Mouse (Mus musculus) hindbrain, embryonic 14.5 days (tissue): ENCODE measurements around the gene Izumo1. TPM values are rescaled to one million over a fixed set of nuclear protein-coding genes. Genes with fewer than 3 reads are reported as not detected.

Experiments
- ATAC-seq: fragments of 200-750 bp; cut with Nextera tagmentation; 2 replicates; pipeline ENCODE4 v1.8.0; 2017; ENCODE audit warnings: moderate number of reproducible peaks, mild to moderate bottlenecking, moderate TSS enrichment, moderate library complexity; ENCODE audit not compliant: low FRiP score
- DNase-seq: peaks from one replicate; pipeline ENCODE4 v3.0.0-alpha.2; 2015; ENCODE audit warnings: low spot score
- H3K27ac ChIP-seq: fragments of 300-500 bp; sonication (generic); 2 replicates; pipeline ENCODE4 v1.5.1; 2014; ENCODE audit warnings: mild to moderate bottlenecking, moderate library complexity
- H3K27me3 ChIP-seq: fragments of 300-500 bp; sonication (generic); 2 replicates; pipeline ENCODE4 v1.6.1; 2014; ENCODE audit warnings: mild to moderate bottlenecking, low read length, mixed read lengths; ENCODE audit not compliant: control insufficient read depth, insufficient read depth
- H3K36me3 ChIP-seq: fragments of 300-500 bp; sonication (generic); replicated peaks from 2 replicates; pipeline ENCODE4 v1.6.1; 2014; ENCODE audit not compliant: control insufficient read depth, insufficient read depth
- H3K4me1 ChIP-seq: fragments of 300-500 bp; sonication (generic); replicated peaks from 2 replicates; pipeline ENCODE4 v1.6.1; 2014; ENCODE audit warnings: antibody characterized with exemption, low read length, mixed read lengths; ENCODE audit not compliant: control insufficient read depth, insufficient read depth
- H3K4me2 ChIP-seq: fragments of 300-500 bp; sonication (generic); replicated peaks from 2 replicates; pipeline ENCODE4 v1.6.1; 2014; ENCODE audit warnings: mild to moderate bottlenecking, moderate library complexity
- H3K4me3 ChIP-seq: fragments of 300-500 bp; sonication (generic); replicated peaks from 2 replicates; pipeline ENCODE4 v1.5.1; 2014; ENCODE audit warnings: mild to moderate bottlenecking, low read length
- H3K9ac ChIP-seq: fragments of 300-500 bp; sonication (generic); 2 replicates; pipeline ENCODE4 v1.6.1; 2014
- H3K9me3 ChIP-seq: fragments of 300-500 bp; sonication (generic); 2 replicates; pipeline ENCODE4 v1.6.1; 2016; ENCODE audit warnings: low read length; ENCODE audit not compliant: control insufficient read depth
- WGBS: fragments of 180-500 bp; shearing (Covaris S2); extraction: QIAGEN DNeasy Blood & Tissue Kit; methylation state at CpG from one replicate; pipeline ENCODE4 v1.1.7; 2014; 5-methylcytosine and 5-hydroxymethylcytosine counted together
- polyA plus RNA-seq: library from polyadenylated mRNA; unstranded; fragments of >200 nt; fragmentation: Nextera tagmentation; extraction: Ambion mirVana; gene quantifications from 2 replicates; pipeline ENCODE4 v1.2.1, GENCODE M21; 2014

The Izumo1 gene
- polyA plus RNA-seq, 1 experiment from 2014 or later = not detected

- DNase-seq (no peak), ATAC-seq (no peak)
- peak within 1 kb of the TSS; percentile 53 for H3K4me3 ChIP-seq
- H3K9ac ChIP-seq = peak within 1 kb of the TSS; percentile 88
- H3K27ac ChIP-seq = peak within 1 kb of the TSS; percentile 91
- H3K4me1 ChIP-seq = peaks cover 7% of the 10 kb centered on the region; the same call in 1 of the 2 replicates
- H3K9me3 ChIP-seq = no peaks in the 10 kb centered on the region
- peak within 1 kb of the TSS; percentile 99 for H3K4me2 ChIP-seq
- peaks cover 2% of the 10 kb centered on the region; the same call in 1 of the 2 replicates for H3K27me3 ChIP-seq
- no peaks in the 10 kb centered on the region for H3K36me3 ChIP-seq
- 86% methylated on average over 9 of the region's 9 CpGs for WGBS
These were observed 5.7 kb downstream of the Izumo1 start, which contains the start of gene Rasip1 for GRCm38 (mm10) chr7:45627261-45627660. Rasip1 (plus strand) TSS chr7:45627488.

DNA sequence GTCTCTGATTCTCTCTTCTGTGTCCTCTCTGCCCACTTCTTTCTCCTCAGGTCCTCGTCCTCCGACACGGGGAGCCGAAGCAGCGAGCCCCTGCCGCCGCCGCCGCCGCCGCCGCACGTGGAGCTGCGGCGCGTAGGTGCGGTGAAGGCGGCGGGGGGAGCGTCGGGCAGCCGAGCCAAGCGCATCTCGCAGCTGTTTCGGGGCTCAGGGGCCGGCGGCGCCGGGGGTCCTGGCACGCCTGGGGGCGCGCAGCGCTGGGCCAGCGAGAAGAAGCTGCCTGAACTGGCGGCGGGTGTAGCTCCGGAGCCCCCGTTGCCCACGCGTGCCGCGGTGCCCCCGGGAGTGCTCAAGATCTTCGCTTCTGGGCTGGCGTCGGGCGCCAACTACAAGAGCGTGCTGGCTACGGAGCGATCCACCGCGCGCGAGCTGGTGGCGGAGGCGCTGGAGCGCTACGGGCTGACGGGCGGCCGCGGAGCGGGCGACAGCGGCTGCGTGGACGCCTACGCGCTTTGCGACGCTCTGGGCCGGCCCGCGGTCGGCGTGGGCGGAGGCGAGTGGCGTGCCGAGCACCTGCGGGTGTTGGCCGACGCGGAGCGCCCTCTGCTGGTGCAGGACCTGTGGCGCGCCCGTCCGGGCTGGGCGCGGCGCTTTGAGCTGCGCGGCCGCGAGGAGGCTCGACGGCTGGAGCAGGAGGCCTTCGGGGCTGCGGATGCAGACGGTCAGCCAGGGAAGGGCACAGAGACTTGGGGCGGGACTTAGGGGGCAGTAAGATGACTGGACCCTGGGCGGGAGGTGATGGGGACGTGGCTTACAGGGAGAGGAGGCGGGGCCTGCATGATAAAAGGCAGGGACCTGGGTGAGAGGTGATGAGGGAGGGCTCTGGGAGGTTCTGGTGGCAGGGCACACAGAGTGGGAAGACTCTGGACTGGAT, 7.0 kb downstream of the Izumo1 start:
- Histone ChIP-seq H3K4me2 (peak overlapping the region; percentile 99), H3K27me3 (peaks cover 9% of the 10 kb centered on the region; the same call in 1 of the 2 replicates), H3K9me3 (no peaks in the 10 kb centered on the region), H3K4me3 (peak overlapping the region; percentile 53), H3K9ac (peak overlapping the region; percentile 88), H3K36me3 (no peaks in the 10 kb centered on the region), H3K27ac (peak overlapping the region; percentile 91), H3K4me1 (peaks cover 7% of the 10 kb centered on the region; the same call in 1 of the 2 replicates)
- 1% methylated on average over 105 of the region's 105 CpGs for WGBS
- ATAC-seq (peak; percentile 87), DNase-seq (peak; percentile 90)

DNA sequence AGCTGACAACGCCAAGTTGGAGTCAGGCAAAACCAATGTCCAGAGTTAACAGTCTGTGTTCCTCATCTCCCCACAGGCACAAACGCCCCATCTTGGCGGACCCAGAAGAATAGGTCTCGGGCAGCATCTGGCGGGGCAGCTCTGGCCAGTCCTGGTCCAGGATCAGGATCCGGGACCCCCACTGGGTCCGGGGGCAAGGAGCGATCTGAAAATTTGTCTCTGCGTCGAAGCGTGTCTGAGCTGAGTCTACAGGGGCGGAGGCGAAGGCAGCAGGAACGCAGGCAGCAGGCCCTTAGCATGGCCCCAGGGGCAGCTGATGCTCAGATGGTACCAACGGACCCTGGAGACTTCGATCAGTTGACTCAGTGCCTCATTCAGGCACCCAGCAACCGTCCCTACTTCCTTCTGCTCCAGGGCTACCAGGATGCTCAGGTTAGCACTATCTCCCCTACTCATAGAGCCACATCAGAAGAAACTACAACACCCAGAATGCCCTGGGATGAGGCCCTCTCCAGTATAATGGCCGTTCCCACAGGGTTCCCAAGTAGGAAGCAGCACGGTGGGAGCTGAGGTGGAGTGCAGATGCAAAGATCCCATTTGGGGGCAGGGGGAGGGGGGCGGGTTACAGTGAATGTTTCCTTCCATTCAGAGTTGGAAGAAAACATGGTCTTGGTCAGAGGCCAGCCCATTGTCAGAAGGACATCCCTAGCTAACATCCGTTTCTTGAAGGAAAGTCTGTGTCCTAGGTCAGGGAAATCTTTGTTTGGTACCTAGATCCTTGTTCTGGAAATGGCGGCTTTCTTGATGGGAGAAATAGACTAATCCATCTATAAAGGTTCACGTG, 8.7 kb downstream of the Izumo1 start:
- Histone ChIP-seq H3K4me1 (peaks cover 7% of the 10 kb centered on the region; the same call in 1 of the 2 replicates), H3K36me3 (no peaks in the 10 kb centered on the region), H3K9ac (no peak overlapping the region), H3K4me2 (no peak overlapping the region), H3K9me3 (no peaks in the 10 kb centered on the region), H3K27ac (no peak overlapping the region), H3K27me3 (peaks cover 9% of the 10 kb centered on the region; the same call in 1 of the 2 replicates), H3K4me3 (no peak overlapping the region)
- ATAC-seq (no peak), DNase-seq (no peak)
- 67% methylated on average over 23 of the region's 23 CpGs for WGBS

GRCm38 (mm10) chr7:45632499-45632898, 10.9 kb downstream of the Izumo1 start:
- Histone ChIP-seq H3K36me3 (0 out of 2 replicates have a peak, but pooled peaks cover 5% of the 10 kb centered on the region), H3K27me3 (peaks cover 9% of the 10 kb centered on the region; the same call in 1 of the 2 replicates), H3K4me1 (peaks cover 4% of the 10 kb centered on the region; the same call in 1 of the 2 replicates), H3K9ac (peak overlapping the region; percentile 34; the same call in 1 of the 2 replicates), H3K27ac (no peak overlapping the region), H3K4me2 (peak overlapping the region; percentile 39), H3K4me3 (peak overlapping the region; percentile 18; the same call in 1 of the 2 replicates), H3K9me3 (no peaks in the 10 kb centered on the region)
- ATAC-seq = no peak
- WGBS = 28% methylated on average over 35 of the region's 35 CpGs
- no peak for DNase-seq

- ATAC-seq (no peak), DNase-seq (no peak)
- H3K9ac ChIP-seq = no peak overlapping the region
- H3K27me3 ChIP-seq = peaks cover 9% of the 10 kb centered on the region; the same call in 1 of the 2 replicates
- H3K36me3 ChIP-seq = 0 out of 2 replicates have a peak, but pooled peaks cover 5% of the 10 kb centered on the region
- H3K4me1 ChIP-seq = peaks cover 7% of the 10 kb centered on the region
- no peak overlapping the region for H3K27ac ChIP-seq
- H3K9me3 ChIP-seq = no peaks in the 10 kb centered on the region
- 91% methylated on average over 11 of the region's 11 CpGs for WGBS
- H3K4me3 ChIP-seq = no peak overlapping the region
- H3K4me2 ChIP-seq = no peak overlapping the region
These were observed 13.5 kb downstream of the Izumo1 start for GRCm38 (mm10) chr7:45634946-45635681.

- ATAC-seq = no peak
- H3K36me3 ChIP-seq = 0 out of 2 replicates have a peak, but pooled peaks cover 5% of the 10 kb centered on the region
- no peaks in the 10 kb centered on the region for H3K9me3 ChIP-seq
- DNase-seq = no peak
- H3K9ac ChIP-seq = no peak overlapping the region
- H3K4me3 ChIP-seq = no peak overlapping the region
- no peak overlapping the region for H3K4me2 ChIP-seq
- peaks cover 7% of the 10 kb centered on the region for H3K4me1 ChIP-seq
- no peak overlapping the region for H3K27ac ChIP-seq
- H3K27me3 ChIP-seq = peaks cover 9% of the 10 kb centered on the region; the same call in 1 of the 2 replicates
- 85% methylated on average over 15 of the region's 15 CpGs for WGBS
These were observed 14.4 kb downstream of the Izumo1 start for GRCm38 (mm10) chr7:45635711-45636688.

- DNase-seq (no peak), ATAC-seq (no peak)
- H3K9me3 ChIP-seq = no peaks in the 10 kb centered on the region
- H3K4me2 ChIP-seq = peak overlapping the region; percentile 58; the same call in 1 of the 2 replicates
- 94% methylated on average over 6 of the region's 6 CpGs for WGBS
- peaks cover 15% of the 10 kb centered on the region for H3K4me1 ChIP-seq
- no peak overlapping the region for H3K9ac ChIP-seq
- 0 out of 2 replicates have a peak, but pooled peaks cover 5% of the 10 kb centered on the region for H3K36me3 ChIP-seq
- H3K4me3 ChIP-seq = no peak overlapping the region
- H3K27me3 ChIP-seq = peaks cover 3% of the 10 kb centered on the region; the same call in 1 of the 2 replicates
- no peak overlapping the region for H3K27ac ChIP-seq
These were observed 16.1 kb downstream of the Izumo1 start for GRCm38 (mm10) chr7:45637710-45638109.
